Mouse (Mus musculus) E14TG2a.4 (cell line): ENCODE measurements around the gene Wipf1.

Experiments used
- CTCF ChIP-seq: conservative IDR thresholded peaks from 2 replicates; pipeline ENCODE4 v1.5.1; 2014; ENCODE audit warnings: low read length
- NANOG ChIP-seq: IDR thresholded peaks from 2 replicates; pipeline ENCODE4 v1.6.1; 2014; ENCODE audit warnings: borderline replicate concordance, low read length, mixed read lengths
- POU5F1 ChIP-seq: IDR thresholded peaks from 2 replicates; pipeline ENCODE4 v1.6.1; 2014; ENCODE audit warnings: low read length, borderline replicate concordance

GRCm38 (mm10) chr2:73475519-73475918 lies 54.0 kb downstream of the Wipf1 start:
- TF ChIP-seq CTCF: no peak
- no peak for TF ChIP-seq POU5F1
- TF ChIP-seq NANOG: no peak
